Mouse (Mus musculus) CD4-positive, CD25-positive, alpha-beta regulatory T cell, adult 2 months (primary cell): ENCODE measurements around the gene Dolk.

ENCODE experiments used
- DNase-seq: peaks from one replicate; pipeline ENCODE4 v3.0.0-alpha.2; 2012; ENCODE audit warnings: low read depth, low spot score

The Dolk gene

GRCm38 (mm10) chr2:30286192-30287026, at the start of gene Dolk, which contains the start of gene Nup188:
TSS of gene Dolk (minus strand) at chr2:30286334.
TSS of gene Nup188 (plus strand) at chr2:30286397.
- peak; percentile 99 for DNase-seq

- no peak for DNase-seq
These were observed 49.2 kb upstream of the Dolk start for GRCm38 (mm10) chr2:30335324-30335723.

- no peak for DNase-seq
These were observed 42.7 kb upstream of the Dolk start for GRCm38 (mm10) chr2:30328791-30329190.

GRCm38 (mm10) chr2:30327276-30327675, 41.1 kb upstream of the Dolk start:
- DNase-seq = no peak

- no peak for DNase-seq
These were observed 39.2 kb upstream of the Dolk start for GRCm38 (mm10) chr2:30325296-30325695.

GRCm38 (mm10) chr2:30323111-30323510, 37.0 kb upstream of the Dolk start:
- DNase-seq = no peak

GRCm38 (mm10) chr2:30319260-30319659, 33.1 kb upstream of the Dolk start:
- no peak for DNase-seq

GRCm38 (mm10) chr2:30316955-30317354, 30.8 kb upstream of the Dolk start:
- DNase-seq = no peak

GRCm38 (mm10) chr2:30316136-30316535, 30.0 kb upstream of the Dolk start:
- no peak for DNase-seq

- no peak for DNase-seq
These were observed 25.3 kb upstream of the Dolk start for GRCm38 (mm10) chr2:30311481-30311880.

- DNase-seq = no peak
These were observed 23.2 kb upstream of the Dolk start for GRCm38 (mm10) chr2:30309351-30309750.

GRCm38 (mm10) chr2:30306087-30306486, 20.0 kb upstream of the Dolk start:
- no peak for DNase-seq

GRCm38 (mm10) chr2:30299966-30300365, 13.8 kb upstream of the Dolk start:
- DNase-seq = no peak

GRCm38 (mm10) chr2:30299525-30299924, 13.4 kb upstream of the Dolk start:
- peak; percentile 20 for DNase-seq

GRCm38 (mm10) chr2:30287027-30287373, 866 bp upstream of the Dolk start:
- DNase-seq = peak; percentile 45

GRCm38 (mm10) chr2:30285416-30286181, 535 bp downstream of the Dolk start:
- no peak for DNase-seq

- no peak for DNase-seq
These were observed 1.1 kb downstream of the Dolk start for GRCm38 (mm10) chr2:30285004-30285403.

GRCm38 (mm10) chr2:30283193-30283592, 2.9 kb downstream of the Dolk start:
- no peak for DNase-seq

GRCm38 (mm10) chr2:30281651-30282050, 4.5 kb downstream of the Dolk start:
- no peak for DNase-seq

GRCm38 (mm10) chr2:30280743-30281142, 5.4 kb downstream of the Dolk start, which contains the start of gene Gm28038:
TSS of gene Gm28038 (plus strand) at chr2:30281043.
- DNase-seq = no peak

GRCm38 (mm10) chr2:30270134-30270533, 16.0 kb downstream of the Dolk start:
- DNase-seq = peak; percentile 81

GRCm38 (mm10) chr2:30269241-30269990, 16.7 kb downstream of the Dolk start:
- DNase-seq = no peak
